Mouse (Mus musculus): ENCODE measurements around the gene Fam170b.
A peak's percentile ranks its signal among the peaks of the same experiment; 100 is the strongest.

Gene Fam170b

GRCm38 (mm10) chr14:32827994-32828650, 5.6 kb upstream of the Fam170b start:
- DNase-seq (ENCODE audit: low read depth, low spot score), result peak; percentile 32

DNA sequence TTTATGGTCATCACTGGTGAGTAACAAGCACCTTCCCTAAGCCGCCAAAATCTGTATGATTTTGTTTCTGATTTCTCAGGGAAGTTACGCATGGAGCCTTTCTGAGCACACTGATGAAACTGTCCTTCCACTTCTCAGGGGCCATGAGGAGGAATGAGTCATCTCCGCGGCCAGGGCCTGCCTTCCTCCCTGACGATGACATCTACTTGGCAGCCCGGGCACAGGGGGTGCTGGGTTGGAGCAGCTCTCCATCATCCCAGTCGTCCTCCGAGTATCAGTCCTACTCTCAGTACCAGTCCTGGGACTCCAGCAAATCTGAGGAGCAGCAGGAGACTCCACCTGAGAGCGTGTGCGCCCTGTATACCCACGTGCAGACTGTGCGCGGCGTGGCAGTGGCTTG, 1.4 kb downstream of the Fam170b start:
- DNase-seq (ENCODE audit: low read depth, low spot score), result no peak

GRCm38 (mm10) chr14:32835596-32835995, 1.8 kb downstream of the Fam170b start:
- no peak for DNase-seq (ENCODE audit: low read depth, low spot score)

GRCm38 (mm10) chr14:32836191-32836590, 2.4 kb downstream of the Fam170b start:
- DNase-seq (ENCODE audit: low read depth, low spot score), result no peak

DNA sequence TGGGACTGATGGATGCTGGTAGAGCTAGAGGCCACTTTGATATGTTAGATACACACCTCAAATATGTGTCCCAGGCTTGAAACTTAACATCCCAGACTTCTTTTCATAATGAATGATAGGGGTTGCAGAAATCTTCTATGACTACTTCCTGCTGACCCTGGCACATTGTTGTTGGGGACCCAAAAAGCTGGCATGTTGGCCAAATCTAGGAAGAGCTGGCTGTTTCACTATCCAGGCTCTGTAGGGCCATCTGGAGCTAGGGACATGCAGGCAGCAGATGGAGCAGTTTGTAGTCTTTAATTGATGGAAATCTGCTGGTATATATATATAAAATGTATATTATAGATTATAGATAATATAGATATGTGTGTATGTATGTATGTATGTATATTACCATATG, 8.3 kb downstream of the Fam170b start:
- DNase-seq (ENCODE audit: low read depth, low spot score), result no peak

DNA sequence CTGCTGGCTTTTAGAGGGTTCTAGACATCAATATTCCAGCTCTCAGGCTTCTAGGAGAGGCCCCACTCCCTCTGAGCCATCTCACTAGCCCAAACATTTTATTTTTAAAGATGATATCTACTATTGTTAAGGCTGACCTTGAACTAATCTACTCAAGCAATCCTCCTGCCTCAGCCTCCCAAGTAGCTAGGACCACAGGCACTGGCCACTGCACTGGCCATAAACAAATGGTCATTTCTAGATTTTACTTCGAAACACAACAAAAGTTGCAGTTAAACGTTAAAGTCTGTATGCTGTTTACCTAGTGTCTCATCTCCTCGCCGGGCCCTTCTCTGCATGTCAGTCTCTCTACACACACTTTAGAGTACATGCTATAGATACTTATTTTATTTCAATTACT, 20.3 kb downstream of the Fam170b start:
- DNase-seq (ENCODE audit: low read depth, low spot score), result no peak

DNA sequence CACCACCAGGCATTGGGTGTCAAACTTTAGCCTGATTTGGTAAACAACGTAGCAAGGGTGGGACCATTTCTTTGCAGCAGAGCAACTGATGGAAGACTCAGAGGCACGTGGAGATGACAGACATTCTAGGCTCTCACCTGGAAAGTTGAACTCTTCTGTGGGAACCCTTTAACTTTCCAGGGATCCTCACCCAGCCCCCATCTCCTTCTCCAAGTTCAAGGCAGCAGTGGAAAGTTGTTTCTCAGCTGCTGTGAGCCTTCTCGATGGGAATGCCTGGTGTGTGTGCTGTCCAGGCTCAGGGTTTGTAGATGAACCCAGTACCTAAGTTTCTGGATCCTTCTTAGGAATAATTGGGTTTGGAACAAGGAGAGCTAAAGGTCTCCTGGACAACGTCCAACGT, 22.5 kb downstream of the Fam170b start:
- DNase-seq (ENCODE audit: low read depth, low spot score), result no peak

GRCm38 (mm10) chr14:32856681-32857328, 23.0 kb downstream of the Fam170b start, which contains the start of gene Vstm4:
TSS of gene Vstm4 (plus strand) at chr14:32856756.
- DNase-seq (ENCODE audit: low read depth, low spot score), result no peak

- DNase-seq (ENCODE audit: low read depth, low spot score), result no peak
Observed at GRCm38 (mm10) chr14:32858361-32858760, 24.6 kb downstream of the Fam170b start.

DNA sequence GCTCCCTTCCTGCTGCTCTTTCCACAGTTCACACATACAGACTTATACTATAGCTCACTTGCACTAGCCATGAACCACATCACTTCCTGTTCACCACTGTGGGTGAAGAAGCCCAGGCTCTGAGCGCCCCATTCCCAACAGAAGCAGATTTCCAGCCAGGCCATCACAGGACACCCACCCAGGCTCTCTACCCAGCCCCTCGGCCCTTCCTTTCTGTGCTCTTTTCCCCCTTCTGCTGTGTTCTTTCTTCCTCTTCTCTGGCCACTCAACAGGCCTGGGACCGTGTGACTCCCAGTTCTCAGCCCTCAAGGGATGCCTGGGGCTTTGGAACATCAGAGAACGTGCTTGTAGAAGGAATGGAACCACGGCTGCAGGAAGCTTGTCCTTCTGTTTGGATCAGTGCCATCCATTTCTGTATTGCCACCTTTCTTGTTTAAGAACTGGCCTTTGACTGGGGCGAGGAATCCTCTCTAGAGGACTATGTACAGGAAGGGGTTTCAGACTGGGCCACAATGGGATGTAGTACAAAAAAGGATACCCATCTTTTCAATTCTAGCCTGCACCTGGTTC, 25.3 kb downstream of the Fam170b start:
- no peak for DNase-seq (ENCODE audit: low read depth, low spot score)

DNA sequence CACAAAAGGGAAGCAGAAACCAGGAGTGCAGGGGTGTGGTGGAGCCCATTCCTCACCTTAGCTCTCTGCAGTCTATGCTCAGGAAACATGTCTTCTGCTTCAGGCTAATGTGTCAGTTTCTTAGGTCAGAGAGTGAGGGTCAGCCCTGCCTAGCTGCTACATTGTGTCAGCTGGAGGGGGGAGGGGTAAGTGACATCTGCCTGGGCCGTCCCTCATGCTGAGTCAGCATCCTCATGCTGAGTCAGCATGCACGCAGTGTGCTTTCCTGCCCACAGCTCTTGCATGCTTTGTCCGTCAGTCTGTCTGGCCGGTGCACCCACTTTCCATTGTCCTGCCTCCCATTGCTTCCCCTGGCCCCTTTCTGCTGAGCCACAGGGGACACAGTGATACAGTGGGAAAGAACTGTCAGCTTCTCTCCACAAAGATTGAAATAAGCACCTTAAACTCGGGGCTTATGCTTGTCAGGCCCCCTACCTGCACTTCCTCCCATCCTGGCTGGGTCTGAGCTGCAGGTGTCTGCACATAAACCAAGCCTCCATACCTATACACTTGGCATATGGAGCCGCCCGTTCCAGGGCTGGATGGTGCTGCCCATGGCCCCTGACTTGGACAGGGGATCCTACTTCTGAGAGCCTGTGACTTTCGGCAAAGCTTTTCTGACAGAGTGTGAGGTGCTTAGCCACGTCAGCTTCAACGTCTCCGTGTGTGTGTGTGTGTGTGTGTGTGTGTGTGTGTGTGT, 26.2 kb downstream of the Fam170b start:
- DNase-seq (ENCODE audit: low read depth, low spot score), result no peak

- DNase-seq (ENCODE audit: low read depth, low spot score), result no peak
Observed at GRCm38 (mm10) chr14:32861149-32861581, 27.4 kb downstream of the Fam170b start.

DNA sequence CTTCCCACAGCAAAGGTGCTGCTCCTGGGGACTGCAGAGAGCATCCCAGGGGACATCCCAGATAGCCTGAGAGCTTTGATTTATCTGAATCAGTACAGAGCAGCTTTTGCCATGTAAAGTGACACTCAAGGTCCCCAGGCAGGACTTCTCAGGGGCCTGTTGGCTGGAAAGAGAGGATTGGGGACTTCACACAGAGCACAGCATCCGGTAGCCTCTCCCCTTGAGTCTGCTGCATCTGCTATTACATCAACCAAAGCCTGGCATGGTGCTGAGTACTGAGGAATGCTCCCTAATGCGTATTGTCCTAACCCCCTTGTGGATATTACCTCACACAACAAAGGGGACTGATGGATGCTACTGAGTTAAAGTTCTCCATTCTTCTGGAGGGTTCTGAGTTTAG, 27.9 kb downstream of the Fam170b start:
- DNase-seq (ENCODE audit: low read depth, low spot score), result no peak

DNA sequence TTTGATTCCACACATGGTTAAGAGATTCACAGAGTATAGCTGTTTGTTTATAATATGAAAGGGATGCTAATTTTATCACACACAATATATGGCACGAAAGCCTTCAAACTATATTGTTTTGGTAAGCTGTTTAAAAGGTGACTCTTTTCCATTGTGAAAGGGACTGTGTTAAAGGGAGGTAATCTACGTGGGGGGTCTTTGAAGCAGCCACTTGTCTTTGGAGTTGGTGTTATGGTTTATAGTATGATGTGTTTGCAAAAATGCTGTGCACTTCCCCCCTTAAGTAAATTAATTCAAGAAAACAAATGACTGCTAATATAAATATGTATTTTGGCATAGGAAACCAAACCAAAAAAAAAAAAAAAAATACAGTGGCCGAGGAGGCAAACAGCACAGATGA, 31.6 kb downstream of the Fam170b start:
- no peak for DNase-seq (ENCODE audit: low read depth, low spot score)

DNA sequence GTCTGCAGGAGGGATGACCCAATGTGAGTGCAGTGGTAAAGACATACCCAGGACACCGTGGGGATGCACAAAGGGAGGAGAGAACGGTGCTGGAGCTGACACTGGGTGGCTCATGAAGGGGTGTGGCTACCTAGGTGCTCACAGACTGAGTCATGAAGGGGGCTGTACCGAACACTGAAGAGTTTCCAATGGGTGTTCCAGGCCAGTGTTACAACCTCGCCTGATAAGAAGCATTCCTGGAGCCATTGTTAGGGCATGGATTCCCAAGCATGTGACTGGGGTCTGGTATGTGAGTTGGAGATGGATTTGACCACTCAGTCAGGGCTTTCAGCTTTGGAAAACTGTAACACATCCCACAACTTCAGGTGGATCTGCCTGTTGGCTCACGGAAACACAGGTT, 38.2 kb downstream of the Fam170b start:
- DNase-seq (ENCODE audit: low read depth, low spot score), result no peak

DNA sequence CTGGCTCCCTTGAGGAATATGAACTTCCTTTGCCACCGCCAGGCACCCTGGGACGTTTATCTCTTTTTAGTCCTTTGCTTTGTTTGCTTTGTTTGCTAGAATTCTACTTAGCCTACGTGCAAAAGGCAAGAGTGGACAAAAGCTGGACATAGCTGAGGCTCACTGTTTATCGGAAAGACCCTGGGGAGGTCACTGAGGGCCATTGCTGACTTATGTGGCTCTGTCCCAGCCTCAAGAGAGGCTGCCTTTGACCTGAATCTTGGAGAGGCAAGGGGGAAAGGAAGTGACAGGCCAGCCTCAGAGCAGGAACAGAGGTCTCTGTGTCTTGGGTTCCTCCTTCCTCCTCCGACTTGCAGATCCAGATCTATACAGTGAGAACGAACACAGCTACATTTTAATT, 43.8 kb downstream of the Fam170b start:
- no peak for DNase-seq (ENCODE audit: low read depth, low spot score)

DNA sequence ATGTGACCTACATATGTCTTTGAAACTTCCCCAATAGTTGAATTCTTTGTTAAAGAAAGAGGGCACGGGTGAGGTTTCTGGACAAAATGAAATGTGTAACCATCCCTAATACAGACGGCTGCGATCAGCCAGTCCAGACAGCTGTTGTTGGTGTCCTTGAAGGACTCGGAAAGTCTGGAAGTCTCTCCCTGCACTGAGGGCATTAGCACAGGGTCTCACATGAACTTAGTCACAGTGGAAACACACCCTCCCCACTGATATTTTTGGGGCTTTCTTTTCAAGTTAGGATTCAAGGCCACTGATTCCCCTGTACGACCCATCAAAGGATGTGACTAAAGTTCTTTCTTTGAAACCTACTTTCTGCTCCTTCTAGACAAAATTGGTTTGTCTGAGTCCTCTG, 46.6 kb downstream of the Fam170b start:
- no peak for DNase-seq (ENCODE audit: low read depth, low spot score)

DNA sequence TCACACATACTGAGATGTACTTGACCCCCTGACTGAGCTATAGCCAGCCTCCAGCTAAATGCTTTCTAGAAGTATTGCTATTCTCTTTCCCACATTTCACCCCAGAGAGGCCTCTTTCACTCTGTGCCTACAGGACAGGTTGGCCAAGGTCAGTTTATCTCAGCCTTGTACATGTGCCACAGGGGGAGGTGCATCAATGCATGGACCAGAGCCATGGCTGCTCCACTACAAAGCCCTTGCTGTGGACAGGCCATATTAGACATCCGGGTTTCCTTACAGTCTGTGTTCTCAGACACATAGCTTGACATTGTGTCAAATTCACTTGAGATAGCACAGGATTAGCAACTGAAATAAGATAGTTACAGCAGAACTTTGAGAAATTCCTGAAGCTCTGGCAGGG, 47.9 kb downstream of the Fam170b start:
- no peak for DNase-seq (ENCODE audit: low read depth, low spot score)

All from telencephalon, adult 2 months (tissue).